Mouse (Mus musculus) gastrocnemius, adult 2 months (tissue): ENCODE results near the gene Slk. TPM values are rescaled to one million over a fixed set of nuclear protein-coding genes. Genes with fewer than 3 reads are reported as not detected.
A peak's percentile ranks its signal among the peaks of the same experiment; 100 is the strongest.

ENCODE experiments used
- DNase-seq: peaks from one replicate; pipeline ENCODE4 v3.0.0; 2022
- H3K27ac ChIP-seq: fragments of 200-600 bp; 2 replicates; pipeline ENCODE4 v1.8.1; 2022; ENCODE audit warnings: mild to moderate bottlenecking
- H3K4me3 ChIP-seq: fragments of 200-600 bp; 2 replicates; pipeline ENCODE4 v1.8.1; 2022; ENCODE audit warnings: mild to moderate bottlenecking, moderate library complexity
- CTCF ChIP-seq: fragments of 200-600 bp; IDR thresholded peaks from 2 replicates; pipeline ENCODE4 v1.8.1; 2022; ENCODE audit warnings: antibody characterized with exemption, mild to moderate bottlenecking, moderate library complexity
- intact Hi-C: fragments of 180-260 bp; cut with DNase I; formaldehyde crosslinking; loops from one replicate; pipeline ENCODE4 v1.15.1; 2025
- long read RNA-seq, 2 experiments: library from polyadenylated mRNA; stranded (forward); transcript quantifications; one replicate each; pipeline ENCODE4 v2.0.0; 2021
- total RNA-seq, 2 experiments: library from RNA; stranded (reverse); gene quantifications; 2 replicates each; pipeline ENCODE4 v1.2.3; 2021

The Slk gene
- total RNA-seq = 10 to 100 TPM; 36.1 to 37.7 TPM
- long read RNA-seq, experiment 1, full-length matches to known transcripts = 15 of 26 reads
- long read RNA-seq, experiment 1, partial matches to known transcripts = 1 of 26 reads
- long read RNA-seq, experiment 1, other reads (novel, unspliced or antisense) = 10 of 26 reads
- long read RNA-seq, experiment 2, full-length matches to known transcripts = 15 of 27 reads
- long read RNA-seq, experiment 2, partial matches to known transcripts = 2 of 27 reads
- long read RNA-seq, experiment 2, other reads (novel, unspliced or antisense) = 10 of 27 reads

- TF ChIP-seq CTCF = no peak; the same call in 1 of the 2 replicates
- Histone ChIP-seq H3K4me3 (peak within 1 kb of the TSS; percentile 88), H3K27ac (peak within 1 kb of the TSS; percentile 92)
- intact Hi-C loops = loop anchor here (2.0 kb wide), 1 partner anchor 151 kb away; the partner anchor contains the start of gene Sfr1
- peak; percentile 91 for DNase-seq
Measured at GRCm38 (mm10) chr19:47579225-47579787, at the start of gene Slk. Slk (plus strand) TSS chr19:47579678.

DNA sequence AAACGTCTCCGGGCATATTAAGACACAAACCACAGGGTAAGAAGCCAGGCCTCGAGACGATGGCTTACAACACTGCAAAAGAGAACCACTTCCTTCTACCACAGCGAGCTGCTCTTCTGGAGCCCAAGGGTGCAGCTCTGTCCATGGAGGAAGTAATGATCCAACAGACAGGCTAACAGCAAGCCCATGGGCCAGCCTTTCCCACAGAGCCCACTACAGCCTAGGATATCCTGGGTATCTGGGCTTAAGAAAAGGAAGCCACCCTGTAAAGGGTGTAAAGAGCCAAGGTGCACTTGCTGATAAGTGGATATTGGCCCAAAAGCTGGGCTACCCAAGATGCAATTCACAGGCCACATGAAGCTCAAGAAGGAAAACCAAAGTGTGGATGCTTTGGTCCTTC, 48.2 kb upstream of the Slk start:
- no peak for TF ChIP-seq CTCF
- no peak overlapping the region for H3K4me3 ChIP-seq
- no peak for DNase-seq
- no peak overlapping the region for H3K27ac ChIP-seq
- intact Hi-C loops = no loop called here

GRCm38 (mm10) chr19:47532449-47532848, 47.0 kb upstream of the Slk start:
- H3K4me3 ChIP-seq = no peak overlapping the region
- no peak overlapping the region for H3K27ac ChIP-seq
- TF ChIP-seq CTCF = peak; percentile 45
- no peak for DNase-seq
- intact Hi-C loops = no loop called here

DNA sequence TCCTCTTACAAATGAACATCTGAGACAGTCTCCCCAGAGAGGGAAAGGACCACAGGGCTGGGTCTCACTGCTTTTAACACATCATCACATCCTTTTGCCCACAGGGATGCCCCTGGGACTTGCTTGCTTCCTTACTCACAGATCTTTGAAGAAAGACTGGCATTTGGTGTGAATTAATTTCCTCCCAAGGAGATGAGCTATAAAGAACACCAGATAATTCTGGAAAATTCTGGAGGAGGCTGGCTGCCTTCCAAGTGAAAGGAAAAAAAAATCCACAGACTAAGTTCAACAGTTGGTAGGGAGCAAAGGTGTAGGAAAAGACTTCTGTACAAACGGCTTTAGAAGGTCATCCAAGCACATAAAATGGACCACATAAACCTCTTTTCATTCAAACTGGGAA, 45.3 kb upstream of the Slk start:
- intact Hi-C loops = no loop called here
- Histone ChIP-seq H3K4me3 (no peak overlapping the region), H3K27ac (no peak overlapping the region)
- no peak for DNase-seq
- TF ChIP-seq CTCF = no peak

- Histone ChIP-seq H3K27ac (peak overlapping the region; percentile 93), H3K4me3 (peak overlapping the region; percentile 76)
- DNase-seq = peak; percentile 99
- intact Hi-C loops = loop anchor here (2.0 kb wide), 1 partner anchor 44 kb away; no protein-coding TSS in a partner anchor
- TF ChIP-seq CTCF = no peak
Measured at GRCm38 (mm10) chr19:47536521-47537299, 42.8 kb upstream of the Slk start.

DNA sequence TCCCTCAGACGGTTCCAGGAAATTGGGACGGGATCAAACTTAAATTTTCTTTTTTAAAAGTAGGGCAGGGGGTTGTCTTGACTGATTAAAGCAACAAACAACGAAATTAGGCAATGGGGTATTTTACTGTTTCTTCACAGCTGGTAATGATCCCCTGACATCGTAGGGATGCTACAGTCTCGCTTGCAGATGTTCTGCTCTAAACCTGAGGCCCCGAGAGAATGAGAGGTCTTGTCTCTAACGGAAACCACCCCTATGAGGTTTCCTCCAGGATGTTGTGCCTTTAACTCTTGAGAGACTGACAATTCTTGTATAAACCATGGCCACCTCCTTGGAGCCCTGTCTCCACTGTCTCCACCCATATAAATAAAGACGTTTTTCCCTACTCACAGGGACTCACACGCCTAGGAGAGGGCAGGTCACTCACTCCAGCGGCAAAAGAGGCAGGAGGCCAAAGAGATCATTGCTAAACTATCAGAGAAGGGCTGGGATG, 42.1 kb upstream of the Slk start, which contains the start of gene Stn1:
Gene Stn1 (minus strand): TSS at position 208 of the 493 bp plus-strand sequence.
- peak; percentile 33 for DNase-seq
- intact Hi-C loops = loop anchor here (2.0 kb wide), 1 partner anchor 43 kb away; no protein-coding TSS in a partner anchor
- peak within 1 kb of the TSS; percentile 93 for H3K27ac ChIP-seq
- peak within 1 kb of the TSS; percentile 76 for H3K4me3 ChIP-seq
- no peak for TF ChIP-seq CTCF

DNA sequence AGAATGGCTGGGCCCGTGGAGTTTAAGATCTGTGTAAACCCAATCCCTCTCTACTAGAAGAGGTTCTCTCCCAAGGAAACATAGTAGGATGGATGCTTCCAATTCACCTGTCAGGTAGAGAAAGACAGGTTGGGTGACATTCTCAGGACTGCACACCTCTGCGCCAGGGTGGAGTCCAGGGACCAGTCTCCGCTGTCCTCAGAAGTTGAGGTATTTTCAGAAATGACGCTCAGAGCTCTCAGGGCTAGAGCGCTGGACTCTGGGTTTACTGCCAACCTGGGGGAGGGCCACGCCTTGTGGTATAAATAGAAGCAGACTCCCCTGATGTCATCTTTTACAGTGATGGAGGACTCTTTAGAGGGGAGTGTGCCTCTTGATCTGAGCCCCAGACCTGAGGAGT, 41.6 kb upstream of the Slk start:
- peak overlapping the region; percentile 76 for H3K4me3 ChIP-seq
- TF ChIP-seq CTCF = no peak
- peak; percentile 58 for DNase-seq
- peak overlapping the region; percentile 93 for H3K27ac ChIP-seq
- intact Hi-C loops = loop anchor here (2.0 kb wide), 1 partner anchor 43 kb away; no protein-coding TSS in a partner anchor

DNA sequence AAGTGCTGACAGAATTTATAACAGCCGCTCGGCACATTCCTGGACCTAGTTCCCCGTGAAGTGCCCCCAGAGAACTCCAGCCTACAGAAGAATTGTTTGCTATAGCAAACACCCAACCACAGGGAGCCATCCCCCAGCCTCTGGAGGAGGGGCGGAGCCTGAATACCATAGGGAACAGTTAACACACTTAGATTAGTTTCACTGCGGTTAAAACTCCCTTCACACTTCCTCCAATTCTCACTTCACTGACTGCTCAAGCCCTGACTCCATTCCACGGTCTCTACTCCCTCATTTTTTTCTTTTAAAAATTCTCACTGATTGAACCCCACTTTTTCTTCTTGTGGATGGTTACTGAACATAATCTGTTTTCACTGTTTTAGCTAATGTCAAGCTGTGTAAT, 40.7 kb upstream of the Slk start:
- no peak for TF ChIP-seq CTCF
- 0 out of 2 replicates have a peak overlapping the region, but pooled peaks have one; percentile 24 for H3K27ac ChIP-seq
- DNase-seq = no peak
- no peak overlapping the region for H3K4me3 ChIP-seq
- intact Hi-C loops = no loop called here

DNA sequence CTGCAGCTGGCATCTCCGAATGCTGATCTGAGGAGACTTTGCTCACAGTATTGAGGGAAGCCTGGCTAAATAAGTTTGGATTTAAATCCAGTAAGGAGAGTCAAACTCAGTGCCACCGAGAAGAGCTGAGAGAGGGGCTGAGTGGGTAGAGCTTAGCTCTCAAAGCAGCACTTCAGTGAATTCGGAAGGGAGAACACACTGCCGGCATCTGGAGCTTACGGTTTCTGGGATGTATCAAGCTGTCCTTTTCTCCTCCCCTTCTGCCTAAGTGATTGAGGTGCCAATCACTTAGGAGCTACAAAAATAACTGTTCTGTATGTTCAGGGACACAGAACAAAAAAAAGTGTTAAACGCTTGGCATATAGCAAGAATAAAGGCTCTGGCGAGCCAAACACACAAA, 37.0 kb upstream of the Slk start:
- Histone ChIP-seq H3K27ac (no peak overlapping the region), H3K4me3 (no peak overlapping the region)
- TF ChIP-seq CTCF = no peak
- intact Hi-C loops = no loop called here
- no peak for DNase-seq

DNA sequence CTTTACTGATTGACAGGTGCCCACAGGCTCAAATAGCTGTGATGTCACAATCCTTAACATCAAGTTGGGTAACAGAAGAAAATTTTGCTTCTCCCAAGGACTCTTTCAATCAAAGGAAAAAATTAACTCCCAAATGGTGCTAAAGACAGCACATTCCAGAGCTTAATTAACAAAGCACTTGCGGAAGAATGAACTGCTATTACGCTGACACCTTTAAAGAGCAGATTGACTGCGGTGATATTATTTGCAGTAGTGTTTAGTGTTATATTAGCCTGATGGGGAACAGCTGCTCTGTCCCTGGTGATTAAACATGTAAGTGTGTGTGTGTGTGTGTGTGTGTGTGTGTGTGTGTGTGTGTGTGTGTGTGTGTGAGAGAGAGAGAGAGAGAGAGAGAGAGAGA, 34.4 kb upstream of the Slk start:
- DNase-seq = no peak
- intact Hi-C loops = no loop called here
- H3K27ac ChIP-seq = no peak overlapping the region
- H3K4me3 ChIP-seq = no peak overlapping the region
- TF ChIP-seq CTCF = no peak

GRCm38 (mm10) chr19:47545528-47545927, 34.0 kb upstream of the Slk start:
- TF ChIP-seq CTCF = no peak
- intact Hi-C loops = no loop called here
- H3K4me3 ChIP-seq = no peak overlapping the region
- H3K27ac ChIP-seq = no peak overlapping the region
- no peak for DNase-seq

GRCm38 (mm10) chr19:47548432-47549076, 30.9 kb upstream of the Slk start:
- no peak overlapping the region for H3K27ac ChIP-seq
- no peak for DNase-seq
- TF ChIP-seq CTCF = no peak
- no peak overlapping the region for H3K4me3 ChIP-seq
- intact Hi-C loops = no loop called here
